Mouse (Mus musculus) embryonic facial prominence, embryonic 13.5 days (tissue): ENCODE results near the gene Ghrh. TPM values are rescaled to one million over a fixed set of nuclear protein-coding genes. Genes with fewer than 3 reads are reported as not detected.

Source experiments
- ATAC-seq: fragments of 200-750 bp; cut with Nextera tagmentation; 2 replicates; pipeline ENCODE4 v1.8.0; 2017; ENCODE audit warnings: low read depth; ENCODE audit not compliant: insufficient number of reproducible peaks, insufficient read depth, low FRiP score, low TSS enrichment
- H3K27ac ChIP-seq: fragments of 300-500 bp; sonication (generic); 2 replicates; pipeline ENCODE4 v1.5.1; 2015; ENCODE audit warnings: moderate library complexity, mild to moderate bottlenecking, inconsistent platforms
- H3K27me3 ChIP-seq: fragments of 300-500 bp; sonication (generic); 2 replicates; pipeline ENCODE4 v1.6.1; 2015; ENCODE audit warnings: mild to moderate bottlenecking, inconsistent platforms
- H3K36me3 ChIP-seq: fragments of 300-500 bp; sonication (generic); 2 replicates; pipeline ENCODE4 v1.6.1; 2015; ENCODE audit warnings: mild to moderate bottlenecking, inconsistent platforms
- H3K4me1 ChIP-seq: fragments of 300-500 bp; sonication (generic); 2 replicates; pipeline ENCODE4 v1.6.1; 2015; ENCODE audit warnings: inconsistent platforms
- H3K4me2 ChIP-seq: fragments of 300-500 bp; sonication (generic); 2 replicates; pipeline ENCODE4 v1.6.1; 2015; ENCODE audit warnings: moderate library complexity, mild to moderate bottlenecking, inconsistent platforms
- H3K4me3 ChIP-seq: fragments of 300-500 bp; sonication (generic); 2 replicates; pipeline ENCODE4 v1.5.1; 2015; ENCODE audit warnings: mild to moderate bottlenecking, inconsistent platforms
- H3K9ac ChIP-seq: fragments of 300-500 bp; sonication (generic); 2 replicates; pipeline ENCODE4 v1.6.1; 2015; ENCODE audit warnings: mild to moderate bottlenecking, inconsistent platforms
- H3K9me3 ChIP-seq: fragments of 300-500 bp; sonication (generic); 2 replicates; pipeline ENCODE4 v1.6.1; 2016; ENCODE audit warnings: inconsistent platforms
- WGBS: fragments of 180-500 bp; shearing (Covaris S2); methylation state at CpG from one replicate; pipeline ENCODE4 v1.1.7; 2015; ENCODE audit warnings: mixed read lengths; 5-methylcytosine and 5-hydroxymethylcytosine counted together
- polyA plus RNA-seq: library from polyadenylated mRNA; unstranded; fragments of >200 nt; fragmentation: Nextera tagmentation; extraction: Ambion mirVana; gene quantifications from 2 replicates; pipeline ENCODE4 v1.2.1, GENCODE M21; 2015

Gene Ghrh
- polyA plus RNA-seq, 1 experiment from 2014 or later: 1.3 TPM

DNA sequence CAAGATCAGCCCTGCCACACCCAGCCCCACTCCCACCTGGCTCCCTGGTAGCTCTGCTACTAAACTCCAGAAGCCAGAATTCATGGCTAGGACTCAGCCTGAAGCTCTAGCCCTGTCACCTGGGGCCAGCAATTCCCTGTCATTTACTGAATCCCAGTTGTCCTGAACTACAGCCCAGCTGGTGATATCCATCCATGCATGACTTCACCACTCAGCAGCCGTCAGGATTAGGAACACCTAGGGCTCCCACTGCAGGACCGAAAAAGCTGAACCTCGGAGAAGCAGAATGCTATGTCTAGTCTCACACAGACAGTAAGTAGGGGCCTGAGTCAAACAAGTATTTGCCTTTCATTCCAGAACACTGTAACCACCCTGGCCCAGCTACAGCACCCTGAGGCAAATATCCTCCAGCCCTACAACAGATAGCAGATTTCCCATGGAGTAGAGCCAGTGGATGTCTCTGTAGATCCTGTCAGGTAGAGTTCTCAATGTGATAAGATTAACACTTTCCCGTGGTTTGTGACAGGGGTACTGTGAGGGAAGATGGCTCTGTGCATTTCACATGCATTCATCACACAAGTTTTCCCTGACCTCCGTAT is 4.9 kb downstream of the Ghrh start:
- H3K36me3 ChIP-seq: no peaks in the 10 kb centered on the region
- 40% methylated on average over 5 of the region's 5 CpGs for WGBS
- H3K4me1 ChIP-seq: peaks cover 20% of the 10 kb centered on the region
- H3K4me3 ChIP-seq: no peak overlapping the region
- no peak overlapping the region for H3K4me2 ChIP-seq
- 0 out of 2 replicates have a peak overlapping the region, but pooled peaks have one; percentile 36 for H3K9ac ChIP-seq
- H3K27me3 ChIP-seq: no peaks in the 10 kb centered on the region
- no peak overlapping the region for H3K27ac ChIP-seq
- ATAC-seq: 0 out of 2 replicates have a peak, but pooled peaks have one; percentile 15
- no peaks in the 10 kb centered on the region for H3K9me3 ChIP-seq

DNA sequence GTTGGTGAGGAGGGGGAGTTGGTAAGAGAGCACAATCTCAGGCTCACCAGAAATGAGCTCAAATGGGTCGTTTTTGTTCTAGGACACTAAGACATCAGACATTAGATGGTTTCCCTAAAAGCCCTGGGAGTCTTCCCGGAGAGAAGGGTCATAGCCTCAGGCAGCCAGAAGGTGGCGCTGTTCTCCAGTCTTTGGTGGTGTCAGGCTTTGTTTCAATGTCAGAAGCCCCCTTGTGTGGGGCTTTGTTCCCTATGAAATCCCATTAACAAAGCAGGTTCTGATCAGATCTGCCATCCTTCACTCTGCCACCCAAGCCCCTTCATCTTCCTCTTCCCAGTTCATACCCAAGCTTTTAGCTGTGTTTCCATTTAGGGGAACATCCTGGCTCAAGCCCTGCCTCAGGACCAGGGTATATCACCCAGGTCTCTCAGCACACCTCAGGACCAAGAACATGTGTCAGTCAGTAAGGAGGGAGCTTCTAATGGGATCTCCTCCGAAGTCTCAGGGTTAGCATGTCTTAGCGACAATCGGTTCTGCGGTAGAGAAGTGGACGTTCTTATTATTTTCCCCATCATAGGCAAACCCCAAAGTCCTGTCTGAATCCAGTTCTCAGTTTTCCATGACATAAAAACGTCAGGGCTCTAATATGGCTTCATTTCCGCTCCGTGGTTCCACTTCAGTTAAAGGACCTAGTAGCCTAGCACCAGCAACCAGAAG is 5.6 kb downstream of the Ghrh start:
- H3K9me3 ChIP-seq: no peaks in the 10 kb centered on the region
- WGBS: 43% methylated on average over 11 of the region's 11 CpGs

DNA sequence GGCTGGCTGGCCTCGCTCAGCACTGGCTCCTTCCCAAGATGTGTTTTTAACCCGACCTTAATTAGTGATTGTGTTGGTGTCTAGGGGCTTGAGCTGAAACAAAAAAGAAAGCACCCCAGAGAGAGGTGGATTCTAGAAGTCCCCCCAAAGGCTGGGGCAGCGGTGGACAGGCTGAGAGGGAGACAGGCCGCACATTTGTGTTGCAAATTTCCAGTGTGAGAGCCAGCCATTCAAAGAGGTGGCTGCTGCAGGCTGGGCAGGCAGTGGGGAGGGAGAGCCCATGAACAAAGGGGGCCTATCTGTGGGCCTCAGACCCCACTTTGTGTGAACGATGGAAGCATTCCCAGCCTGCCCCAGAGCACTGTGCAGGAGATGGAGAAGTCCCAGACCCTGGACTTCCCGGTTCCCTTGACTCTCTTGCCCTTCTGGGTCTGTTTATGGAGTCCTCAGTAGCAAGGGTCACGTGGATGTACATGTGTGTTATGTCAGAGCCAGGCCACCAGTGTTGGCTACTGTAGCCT is 7.0 kb downstream of the Ghrh start:
- no peak for ATAC-seq
- WGBS: 37% methylated on average over 7 of the region's 7 CpGs
- H3K4me2 ChIP-seq: no peak overlapping the region

More for the DNA sequence above, 5.6 kb downstream of the Ghrh start:
- Histone ChIP-seq H3K9ac (peak overlapping the region; percentile 32; the same call in 1 of the 2 replicates), H3K27ac (peak overlapping the region; percentile 44; the same call in 1 of the 2 replicates), H3K27me3 (no peaks in the 10 kb centered on the region), H3K4me3 (no peak overlapping the region), H3K4me1 (peaks cover 19% of the 10 kb centered on the region), H3K36me3 (no peaks in the 10 kb centered on the region), H3K4me2 (no peak overlapping the region)
- ATAC-seq: no peak

DNA sequence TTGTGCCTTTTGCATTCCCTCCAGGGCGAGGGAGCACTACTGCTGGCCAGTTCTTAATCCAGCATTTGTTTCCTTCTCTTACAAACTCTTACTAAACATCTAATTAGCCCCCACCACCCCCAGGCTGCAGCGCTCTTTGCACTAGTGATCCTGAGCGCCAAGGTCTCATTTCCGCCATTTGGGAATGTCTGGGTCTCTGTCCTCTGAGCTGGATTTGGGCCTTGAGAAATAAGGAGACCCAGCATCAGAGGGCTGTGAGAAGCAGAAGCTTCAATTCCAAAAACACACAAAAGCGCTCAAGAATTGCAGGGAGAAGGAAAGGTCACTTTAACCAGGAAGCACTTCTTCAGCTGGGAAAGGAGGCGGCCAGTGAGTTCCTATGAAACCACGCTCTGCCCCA is 7.8 kb downstream of the Ghrh start:
- WGBS: 74% methylated on average over 7 of the region's 7 CpGs
- Histone ChIP-seq H3K4me2 (no peak overlapping the region), H3K9ac (no peak overlapping the region), H3K36me3 (no peaks in the 10 kb centered on the region), H3K4me3 (no peak overlapping the region), H3K27ac (no peak overlapping the region), H3K4me1 (peaks cover 19% of the 10 kb centered on the region), H3K27me3 (no peaks in the 10 kb centered on the region), H3K9me3 (no peaks in the 10 kb centered on the region)
- no peak for ATAC-seq

More for the DNA sequence above, 7.0 kb downstream of the Ghrh start:
- no peak overlapping the region for H3K4me3 ChIP-seq
- no peaks in the 10 kb centered on the region for H3K36me3 ChIP-seq
- H3K27me3 ChIP-seq: no peaks in the 10 kb centered on the region
- no peak overlapping the region; the same call in 1 of the 2 replicates for H3K27ac ChIP-seq
- H3K9me3 ChIP-seq: no peaks in the 10 kb centered on the region
- no peak overlapping the region for H3K9ac ChIP-seq
- H3K4me1 ChIP-seq: peaks cover 19% of the 10 kb centered on the region

DNA sequence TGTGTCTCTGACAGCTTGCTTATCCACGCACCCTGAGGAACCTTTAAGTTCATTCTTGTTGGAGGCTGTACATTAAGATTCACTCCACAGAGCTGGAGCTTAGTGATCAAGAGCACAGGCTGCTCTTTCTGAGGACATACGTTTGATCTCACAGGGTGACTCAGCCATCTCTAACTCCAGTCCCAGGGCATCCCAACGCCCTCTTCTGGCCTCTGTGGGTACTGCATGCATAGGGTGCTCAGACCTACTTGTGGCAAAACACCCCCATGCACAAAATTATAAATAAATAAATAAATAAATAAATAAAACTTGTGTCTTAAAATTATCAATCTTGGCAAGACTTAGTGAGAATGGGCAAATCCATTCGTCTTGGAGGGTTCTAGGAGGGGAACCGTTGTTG is 8.6 kb downstream of the Ghrh start:
- no peaks in the 10 kb centered on the region for H3K9me3 ChIP-seq
- H3K4me3 ChIP-seq: no peak overlapping the region
- H3K4me1 ChIP-seq: peaks cover 19% of the 10 kb centered on the region
- no peak overlapping the region for H3K4me2 ChIP-seq
- 44% methylated on average over 5 of the region's 5 CpGs for WGBS
- no peaks in the 10 kb centered on the region for H3K27me3 ChIP-seq
- no peak overlapping the region for H3K27ac ChIP-seq
- H3K36me3 ChIP-seq: no peaks in the 10 kb centered on the region
- no peak for ATAC-seq
- H3K9ac ChIP-seq: no peak overlapping the region

DNA sequence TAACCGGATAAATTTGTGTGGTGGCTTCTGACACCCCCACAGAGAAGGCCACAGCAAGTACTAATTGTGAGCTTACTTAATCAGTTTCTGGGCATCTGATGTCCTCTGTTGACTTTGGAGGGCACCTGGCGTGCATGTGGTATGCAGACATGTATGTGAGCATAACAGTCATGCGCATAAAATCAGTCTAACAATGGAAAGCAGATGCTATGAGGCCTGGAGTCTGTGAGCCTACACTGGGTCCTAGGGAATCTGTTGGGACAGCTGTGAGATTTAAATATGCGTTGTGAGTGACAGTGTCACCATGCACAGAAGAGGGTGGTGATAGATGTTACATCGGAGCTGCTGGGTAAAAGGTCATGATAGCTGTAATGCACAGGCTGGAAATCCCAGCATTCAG is 15.2 kb downstream of the Ghrh start:
- H3K4me3 ChIP-seq: no peak overlapping the region
- no peak overlapping the region for H3K27ac ChIP-seq
- H3K9ac ChIP-seq: no peak overlapping the region
- ATAC-seq: no peak
- peaks cover 15% of the 10 kb centered on the region for H3K36me3 ChIP-seq
- no peaks in the 10 kb centered on the region for H3K27me3 ChIP-seq
- no peak overlapping the region for H3K4me2 ChIP-seq
- no peaks in the 10 kb centered on the region for H3K9me3 ChIP-seq
- 47% methylated on average over 5 of the region's 5 CpGs for WGBS
- H3K4me1 ChIP-seq: peaks cover 13% of the 10 kb centered on the region

DNA sequence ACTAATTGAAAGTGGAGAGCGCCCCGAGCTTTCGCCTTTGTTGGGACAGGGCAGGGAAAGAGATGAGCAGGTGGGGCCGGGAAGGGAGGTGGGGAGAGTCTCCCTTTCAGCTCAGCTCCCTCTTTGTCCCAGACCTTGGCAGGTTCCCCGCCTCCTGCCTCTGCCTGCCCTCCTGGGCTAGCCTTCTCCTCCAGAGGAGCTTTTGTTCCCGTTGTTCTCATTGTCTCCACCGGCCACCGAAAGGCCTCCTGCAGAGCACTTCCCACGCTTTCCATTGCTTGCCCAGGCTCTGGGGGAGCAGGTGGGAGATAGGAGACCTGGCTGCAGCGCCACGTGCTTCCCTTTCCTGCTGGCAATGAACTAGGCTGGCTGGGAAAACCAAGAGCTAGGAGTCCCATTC is 18.7 kb downstream of the Ghrh start:
- Histone ChIP-seq H3K27ac (no peak overlapping the region), H3K36me3 (peaks cover 50% of the 10 kb centered on the region), H3K4me3 (no peak overlapping the region), H3K4me2 (no peak overlapping the region), H3K9ac (no peak overlapping the region), H3K4me1 (peaks cover 13% of the 10 kb centered on the region), H3K9me3 (no peaks in the 10 kb centered on the region), H3K27me3 (no peaks in the 10 kb centered on the region)
- ATAC-seq: no peak
- 28% methylated on average over 11 of the region's 11 CpGs for WGBS

DNA sequence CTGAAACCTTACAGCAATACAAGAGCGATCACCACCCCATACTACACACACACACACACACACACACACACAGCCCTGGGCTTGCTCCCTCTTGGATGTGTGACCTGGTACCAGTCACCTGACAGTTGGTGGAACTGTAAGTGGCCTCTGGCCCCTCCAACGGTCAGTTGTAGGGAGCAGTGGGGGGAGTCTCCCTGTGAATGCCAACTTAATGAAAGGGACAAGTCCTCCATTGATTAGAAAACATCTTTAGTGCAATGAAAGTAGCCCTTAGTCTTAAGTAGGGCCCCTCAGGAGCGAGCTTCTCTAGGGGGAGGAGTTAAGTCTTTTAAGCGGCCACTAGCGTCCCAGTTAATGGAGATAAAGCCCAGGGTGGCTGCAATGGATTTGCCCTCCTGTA is 19.2 kb downstream of the Ghrh start:
- Histone ChIP-seq H3K4me1 (peaks cover 13% of the 10 kb centered on the region), H3K27ac (no peak overlapping the region), H3K9me3 (no peaks in the 10 kb centered on the region), H3K9ac (no peak overlapping the region), H3K27me3 (no peaks in the 10 kb centered on the region), H3K4me3 (no peak overlapping the region), H3K4me2 (no peak overlapping the region), H3K36me3 (peaks cover 55% of the 10 kb centered on the region)
- WGBS: 42% methylated on average over 5 of the region's 5 CpGs
- no peak for ATAC-seq

DNA sequence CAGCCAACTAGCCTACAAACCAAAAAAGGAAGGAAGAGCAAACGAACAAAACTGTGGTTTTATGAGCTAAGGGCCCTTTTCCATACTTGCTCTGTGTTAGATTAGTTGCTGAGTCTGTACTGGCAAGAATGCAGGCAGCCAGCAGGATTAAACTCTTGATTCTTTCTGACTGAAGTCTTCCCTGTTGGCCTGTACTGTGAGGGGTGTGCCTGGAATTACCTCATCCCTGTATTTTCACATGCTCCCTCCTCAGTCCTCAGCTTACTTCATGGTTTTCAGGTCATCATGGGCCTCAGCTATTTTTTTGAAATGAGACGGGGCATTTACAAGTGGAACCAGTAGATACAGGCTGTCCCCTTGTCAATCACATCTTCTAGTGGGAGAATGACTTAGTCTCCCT is 22.1 kb downstream of the Ghrh start:
- ATAC-seq: no peak

DNA sequence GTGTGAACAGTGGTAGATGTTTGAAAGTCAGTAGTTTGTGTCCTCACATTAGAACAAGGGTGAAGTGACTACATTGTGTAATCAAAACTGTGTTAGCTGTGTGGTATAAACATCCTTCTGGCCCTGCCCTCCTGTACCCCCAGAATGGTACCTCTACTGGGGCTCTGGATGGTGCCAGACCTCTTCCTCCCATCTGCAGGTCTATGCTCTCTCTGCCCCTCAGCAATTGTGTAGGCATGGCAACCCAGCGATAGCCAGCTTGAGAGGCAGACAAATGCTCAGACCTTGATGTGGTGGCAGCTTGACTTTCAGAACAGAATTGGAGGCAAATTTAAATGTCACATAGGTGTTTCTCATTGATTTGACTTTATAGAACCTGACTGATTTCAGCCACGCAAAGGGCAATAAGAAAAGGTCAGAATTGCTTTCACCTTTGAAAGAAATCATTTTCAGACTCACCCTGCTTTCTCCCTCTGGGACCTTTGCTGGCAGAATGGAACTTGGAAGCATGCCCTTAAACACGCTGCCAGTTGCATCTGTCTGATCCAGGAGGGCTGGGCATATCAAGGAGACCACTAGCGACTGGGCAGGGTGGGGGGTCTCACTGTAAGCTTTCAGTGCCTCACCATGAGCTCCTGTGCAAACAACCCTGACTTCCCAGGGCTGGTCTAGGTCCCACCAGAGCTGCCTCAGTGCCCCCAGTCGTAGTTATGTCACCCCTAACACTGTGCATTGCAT is 25.1 kb downstream of the Ghrh start:
- no peaks in the 10 kb centered on the region for H3K9me3 ChIP-seq
- no peak for ATAC-seq
- H3K27me3 ChIP-seq: no peaks in the 10 kb centered on the region
- H3K36me3 ChIP-seq: peaks cover 91% of the 10 kb centered on the region
- H3K4me2 ChIP-seq: no peak overlapping the region
- H3K4me1 ChIP-seq: no peaks in the 10 kb centered on the region
- no peak overlapping the region for H3K9ac ChIP-seq
- H3K4me3 ChIP-seq: no peak overlapping the region
- 90% methylated on average over 5 of the region's 5 CpGs for WGBS
- no peak overlapping the region for H3K27ac ChIP-seq

More for the DNA sequence above, 22.1 kb downstream of the Ghrh start:
- Histone ChIP-seq H3K27me3 (no peaks in the 10 kb centered on the region), H3K9ac (no peak overlapping the region), H3K4me3 (no peak overlapping the region), H3K36me3 (peaks cover 82% of the 10 kb centered on the region), H3K27ac (no peak overlapping the region), H3K9me3 (no peaks in the 10 kb centered on the region), H3K4me2 (no peak overlapping the region), H3K4me1 (peaks cover 6% of the 10 kb centered on the region; the same call in 1 of the 2 replicates)
- WGBS: 85% methylated on average over 2 of the region's 2 CpGs

DNA sequence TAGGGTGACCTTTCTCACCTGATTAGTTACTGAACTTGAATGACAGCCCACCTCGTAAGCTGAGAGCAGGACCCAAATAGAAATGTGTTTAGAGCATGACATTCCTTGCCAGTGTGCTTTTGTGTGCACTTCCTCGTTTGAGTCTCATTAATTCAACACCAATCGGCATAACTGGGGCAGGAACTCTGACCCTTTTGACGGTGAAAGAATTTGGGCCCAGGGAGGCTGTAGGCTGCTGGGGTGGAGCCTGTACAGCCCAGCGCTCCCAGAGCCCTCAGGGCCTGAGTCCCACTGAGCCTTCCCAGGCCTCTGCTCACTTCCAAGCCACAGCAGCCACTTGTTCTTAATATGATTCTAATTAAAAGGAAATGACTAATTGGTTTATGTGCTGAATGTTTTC is 26.4 kb downstream of the Ghrh start:
- no peak overlapping the region for H3K9ac ChIP-seq
- no peak overlapping the region for H3K4me2 ChIP-seq
- no peaks in the 10 kb centered on the region for H3K9me3 ChIP-seq
- no peak overlapping the region for H3K4me3 ChIP-seq
- 31% methylated on average over 5 of the region's 5 CpGs for WGBS
- no peaks in the 10 kb centered on the region for H3K4me1 ChIP-seq
- H3K27ac ChIP-seq: no peak overlapping the region; the same call in 1 of the 2 replicates
- peaks cover 89% of the 10 kb centered on the region for H3K36me3 ChIP-seq
- no peaks in the 10 kb centered on the region for H3K27me3 ChIP-seq
- ATAC-seq: no peak
